Mouse (Mus musculus): ENCODE data around the gene Pcgf2. TPM values are rescaled to one million over a fixed set of nuclear protein-coding genes. Genes with fewer than 3 reads are reported as not detected.

Gene Pcgf2
- total and polyA plus RNA-seq, 3 experiments = 0.99 to 19.5 (median 5.6) TPM

GRCm38 (mm10) chr11:97748496-97748895 lies 48.2 kb upstream of the Pcgf2 start:
- Histone ChIP-seq H3K27ac (ENCODE audit: insufficient read depth, low read depth) (no peak overlapping the region), H3K4me2 (ENCODE audit: insufficient read depth, low read depth, poor library complexity, severe bottlenecking) (no peak overlapping the region), H3K79me2 (replicated peaks; ENCODE audit: control insufficient read depth, extremely low read depth, insufficient read depth, poor library complexity, severe bottlenecking) (peaks cover 4% of the 10 kb centered on the region; the same call in 1 of the 2 replicates), H3K4me1 (ENCODE audit: control insufficient read depth in 1 of 2, insufficient read depth in 2 of 2) (peaks cover 0 to 3% of the 10 kb centered on the region in 2 experiments; a peak in 1 of 4 replicates), H3K9me3 (replicated peaks; ENCODE audit: low read length) (peaks cover 5% of the 10 kb centered on the region), H3K9ac (ENCODE audit: insufficient read depth, low read depth) (no peak overlapping the region), H3K27me3 (replicated peaks) (no peaks in the 10 kb centered on the region), H3K36me3 (replicated peaks in 1 of 2; ENCODE audit: control insufficient read depth in 1 of 2, insufficient read depth in 1 of 2, low read length in 1 of 2) (peaks cover 58 to 73% of the 10 kb centered on the region in 2 experiments), H3K4me3 (replicated peaks in 1 of 3; ENCODE audit: low read depth in 2 of 3, low read length in 2 of 3, poor library complexity in 1 of 3) (no peak overlapping the region)
- DNase-seq (ENCODE audit: extremely low read depth) = no peak
- in situ Hi-C loops (cut with MboI; ENCODE audit: low pct_ligation_motif_present, low pct_unique_long_range_greater_than_20kb, low sequenced_read_pairs) = no loop called here
- TF ChIP-seq POLR2AphosphoS2 (IDR thresholded peaks at IDR 0.05; ENCODE audit: low read depth, low read length) (no peak), CTCF (conservative IDR thresholded peaks at IDR 0.05 in 1 of 2, IDR thresholded peaks at IDR 0.05 in 1 of 2; ENCODE audit: low read depth in 2 of 2, low read length in 2 of 2) (no peak), BHLHE40 (IDR thresholded peaks at IDR 0.05; ENCODE audit: low read depth, low read length) (no peak), USF2 (conservative IDR thresholded peaks at IDR 0.05; ENCODE audit: low read depth, low read length) (no peak), SIN3A (IDR thresholded peaks at IDR 0.05; ENCODE audit: low read length) (no peak), NRF1 (IDR thresholded peaks at IDR 0.05; ENCODE audit: low read depth, low read length) (no peak), GABPA (IDR thresholded peaks at IDR 0.05; ENCODE audit: insufficient replicate concordance, low read depth, low read length) (no peak), MAZ (IDR thresholded peaks at IDR 0.05; ENCODE audit: low read depth, low read length) (no peak), MAX (IDR thresholded peaks at IDR 0.05; ENCODE audit: low read length) (no peak), MAFK (IDR thresholded peaks at IDR 0.05; ENCODE audit: insufficient replicate concordance, low read length) (no peak), MEF2A (IDR thresholded peaks at IDR 0.05; ENCODE audit: borderline replicate concordance, low read depth, low read length) (no peak), HCFC1 (IDR thresholded peaks at IDR 0.05; ENCODE audit: low read depth, low read length) (no peak), TBP (conservative IDR thresholded peaks at IDR 0.05; ENCODE audit: low read depth, low read length) (no peak), IRF4 (IDR thresholded peaks at IDR 0.05; ENCODE audit: low read depth, low read length) (no peak), KAT2A (IDR thresholded peaks at IDR 0.05; ENCODE audit: insufficient replicate concordance, low read length) (no peak), MYC (IDR thresholded peaks at IDR 0.05; ENCODE audit: low read depth, low read length) (no peak), RAD21 (IDR thresholded peaks at IDR 0.05; ENCODE audit: low read depth, low read length) (no peak), POLR2A (IDR thresholded peaks at IDR 0.05; ENCODE audit: low read depth, low read length) (no peak)
- dilution Hi-C loops (cut with MboI; ENCODE audit: extremely low pct_ligation_motif_present, extremely low pct_unique_long_range_greater_than_20kb, low sequenced_read_pairs) = no loop called here

- dilution Hi-C loops (cut with MboI; ENCODE audit: extremely low pct_ligation_motif_present, extremely low pct_unique_long_range_greater_than_20kb, low sequenced_read_pairs) (no loop called here), in situ Hi-C loops (cut with MboI; ENCODE audit: low pct_ligation_motif_present, low pct_unique_long_range_greater_than_20kb, low sequenced_read_pairs) (no loop called here)
- DNase-seq (ENCODE audit: extremely low read depth) = no peak
- Histone ChIP-seq H3K4me1 (ENCODE audit: control insufficient read depth in 1 of 2, insufficient read depth in 2 of 2) (peaks cover 0 to 9% of the 10 kb centered on the region in 2 experiments; a peak in 2 of 4 replicates), H3K27ac (ENCODE audit: insufficient read depth, low read depth) (no peak overlapping the region), H3K4me2 (ENCODE audit: insufficient read depth, low read depth, poor library complexity, severe bottlenecking) (no peak overlapping the region), H3K9ac (ENCODE audit: insufficient read depth, low read depth) (no peak overlapping the region), H3K9me3 (replicated peaks; ENCODE audit: low read length) (peaks cover 5% of the 10 kb centered on the region), H3K27me3 (replicated peaks) (no peaks in the 10 kb centered on the region), H3K79me2 (replicated peaks; ENCODE audit: control insufficient read depth, extremely low read depth, insufficient read depth, poor library complexity, severe bottlenecking) (peaks cover 8% of the 10 kb centered on the region; the same call in 1 of the 2 replicates), H3K36me3 (replicated peaks in 1 of 2; ENCODE audit: control insufficient read depth in 1 of 2, insufficient read depth in 1 of 2, low read length in 1 of 2) (peaks cover 50 to 65% of the 10 kb centered on the region in 2 experiments), H3K4me3 (replicated peaks in 1 of 3; ENCODE audit: low read depth in 2 of 3, low read length in 2 of 3, poor library complexity in 1 of 3) (no peak overlapping the region)
- no peak for TF ChIP-seq MAZ (IDR thresholded peaks at IDR 0.05; ENCODE audit: low read depth, low read length)
Measured at GRCm38 (mm10) chr11:97747773-97748172, 47.5 kb upstream of the Pcgf2 start.

All from CH12.LX (cell line).